Comparison of ENCODE assay signal across 10 mouse cellular contexts in the genomic region with DNA sequence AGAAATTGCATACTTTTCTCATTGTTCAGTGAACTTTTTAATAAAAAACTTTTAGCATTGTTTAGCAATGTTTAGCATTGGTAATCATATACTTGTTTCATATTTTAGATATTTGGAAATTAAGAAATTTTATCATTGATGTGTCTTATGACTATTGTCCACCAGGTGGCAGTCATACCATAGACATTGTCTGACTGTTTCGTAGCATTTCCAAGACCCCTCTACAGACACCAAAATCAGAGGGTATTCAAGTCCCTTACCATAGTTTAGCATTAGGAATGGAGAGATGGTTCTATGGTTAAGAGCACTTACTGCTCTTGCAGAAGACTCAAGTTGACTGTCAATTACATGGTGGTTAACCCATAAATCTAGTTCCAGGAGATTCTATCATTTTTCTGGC. TPM values are rescaled to one million over a fixed set of nuclear protein-coding genes. Genes with fewer than 3 reads are reported as not detected.
DNase-seq lines count a peak whose midpoint lies in the region; TF ChIP-seq lines count a peak whose summit lies in the region.
"Had no signal": no experiment of that assay in that cellular context is flagged by ENCODE, and none has a peak within 500 bp of the region (broad histone marks: within the 10 kb centered on the region; RNA-seq: fewer than 3 reads in every experiment).

No protein-coding gene starts in this region.

- DNase-seq in cerebellum, adult 9-10 months: peak; percentile 1
- no peak for DNase-seq in cerebellum, postnatal 36 days
- no peak for DNase-seq in left cerebral cortex, adult 2 months (ENCODE audit: extremely low spot score in 1 of 2, low spot score in 2 of 2)
- DNase-seq in left cerebral cortex, postnatal 36 days (ENCODE audit: low spot score in 2 of 2): no peak
- peak; percentile 23 for DNase-seq in R1 (ENCODE audit: low read depth, low spot score)
- peak; percentile 39 for DNase-seq in lung, postnatal 36 days
- no peak for DNase-seq in heart, adult 8-10 months (ENCODE audit: low spot score)
- no peak for DNase-seq in layer of hippocampus, adult 9-11 months

- H3K27ac ChIP-seq in left cerebral cortex, adult 2 months: no peak overlapping the region
- H3K27ac ChIP-seq: neural tube, embryonic 13.5 days had no signal

- peak; percentile 73 for TF ChIP-seq CTCF in left cerebral cortex, adult 2 months (IDR thresholded peaks at IDR 0.05)

- no peak overlapping the region for H3K4me3 ChIP-seq in left cerebral cortex, adult 2 months
- H3K4me3 ChIP-seq: erythroblast, embryonic 14.5 days; neural tube, embryonic 13.5 days had no signal

- intact Hi-C loops in left cerebral cortex, adult 2 months (cut with DNase I): loop anchor here (2.0 to 10.0 kb wide), 3 partner anchors 238 to 1262 kb away; no protein-coding TSS in a partner anchor
- intact Hi-C loops in left cerebral cortex, postnatal 36 days (cut with DNase I): loop anchor here (5.0 to 10.0 kb wide), 3 partner anchors 242 to 754 kb away; no protein-coding TSS in a partner anchor

RNA-seq across cellular contexts. Expression of gene Ppp4r3a, which starts 39.5 kb away (rescaled TPM):
- 10 to 100 TPM; 44.1 to 45.0 TPM for total RNA-seq in left cerebral cortex, adult 2 months (2021)
- 10 to 100 TPM; 35.6 to 46.1 TPM for total RNA-seq in left cerebral cortex, postnatal 36 days (2021)
- total RNA-seq in heart, adult 8-10 months (2022): 10 to 100 TPM; 20.7 to 21.8 (median 21.3) TPM

Comparison
In these comparisons a context has a peak if more than half of its experiments do, and no peak if none do; other contexts are left out.
1. DNase-seq: peak in cerebellum, adult 9-10 months (single experiment), R1 (single experiment) and lung, postnatal 36 days (single experiment); none in cerebellum, postnatal 36 days (0 of 2), left cerebral cortex, adult 2 months (0 of 2), left cerebral cortex, postnatal 36 days (0 of 2), heart, adult 8-10 months (single experiment) and layer of hippocampus, adult 9-11 months (single experiment).